ENCODE assay signal across 29 mouse cellular contexts in the genomic region with DNA sequence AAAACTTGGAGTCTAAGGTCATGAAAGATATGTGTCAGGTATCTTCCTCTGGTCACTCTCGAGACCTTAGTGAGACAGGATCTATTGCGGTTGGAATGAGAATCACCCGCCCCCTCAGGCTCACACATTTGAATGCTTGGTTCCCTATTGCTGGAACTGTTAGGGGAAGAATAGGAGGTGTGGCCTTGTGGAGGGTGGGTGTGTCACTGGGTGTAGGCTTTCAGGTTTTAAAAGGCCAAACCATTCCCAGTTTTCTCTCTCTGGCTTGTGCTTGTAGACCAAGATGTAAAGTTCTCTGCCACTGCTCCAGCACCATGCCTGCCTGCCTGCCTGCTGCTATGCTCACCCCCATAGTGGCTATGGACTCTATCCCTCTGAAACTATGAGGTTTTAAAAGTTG. TPM values are rescaled to one million over a fixed set of nuclear protein-coding genes. Genes with fewer than 3 reads are reported as not detected.
DNase-seq lines count a peak whose midpoint lies in the region; ATAC-seq lines count a peak whose summit lies in the region.
"Had no signal": no experiment of that assay in that cellular context is flagged by ENCODE, and none has a peak within 500 bp of the region (broad histone marks: within the 10 kb centered on the region; RNA-seq: fewer than 3 reads in every experiment).

No protein-coding gene starts in this region.

- no peaks in the 10 kb centered on the region for H3K27me3 ChIP-seq in embryonic facial prominence, embryonic 11.5 days (ENCODE audit: control insufficient read depth, insufficient read depth, low read length)
- H3K27me3 ChIP-seq in embryonic facial prominence, embryonic 10.5 days (replicated peaks; ENCODE audit: low read depth, poor library complexity, severe bottlenecking), result no peaks in the 10 kb centered on the region
- no peaks in the 10 kb centered on the region for H3K27me3 ChIP-seq in midbrain, embryonic 14.5 days (ENCODE audit: control insufficient read depth, insufficient read depth, low read length)
- H3K27me3 ChIP-seq: CH12.LX; embryonic facial prominence, embryonic 15.5 days; heart, embryonic 12.5 days; heart, embryonic 15.5 days; hindbrain, embryonic 13.5 days; intestine, embryonic 15.5 days had no signal

- no peak overlapping the region for H3K4me3 ChIP-seq in embryonic facial prominence, embryonic 11.5 days (ENCODE audit: low read depth, low read length)
- H3K4me3 ChIP-seq in embryonic facial prominence, embryonic 10.5 days, result no peak overlapping the region
- no peak overlapping the region for H3K4me3 ChIP-seq in midbrain, embryonic 14.5 days (replicated peaks; ENCODE audit: low read depth, low read length)
- H3K4me3 ChIP-seq: embryonic facial prominence, embryonic 15.5 days; heart, embryonic 12.5 days; heart, embryonic 15.5 days; hindbrain, embryonic 10.5 days; hindbrain, embryonic 13.5 days; intestine, embryonic 15.5 days had no signal

- H3K4me1 ChIP-seq in embryonic facial prominence, embryonic 11.5 days (ENCODE audit: control insufficient read depth, insufficient read depth, low read length), result no peaks in the 10 kb centered on the region
- H3K4me1 ChIP-seq in embryonic facial prominence, embryonic 10.5 days, result peaks cover 14% of the 10 kb centered on the region
- no peaks in the 10 kb centered on the region for H3K4me1 ChIP-seq in midbrain, embryonic 14.5 days (ENCODE audit: control insufficient read depth, insufficient read depth, low read length)
- H3K4me1 ChIP-seq: embryonic facial prominence, embryonic 15.5 days; heart, embryonic 12.5 days; heart, embryonic 15.5 days; hindbrain, embryonic 13.5 days; intestine, embryonic 15.5 days had no signal

- no peaks in the 10 kb centered on the region for H3K36me3 ChIP-seq in embryonic facial prominence, embryonic 11.5 days (replicated peaks; ENCODE audit: control insufficient read depth, insufficient read depth, low read depth, low read length)
- no peaks in the 10 kb centered on the region for H3K36me3 ChIP-seq in embryonic facial prominence, embryonic 10.5 days (replicated peaks)
- no peaks in the 10 kb centered on the region for H3K36me3 ChIP-seq in midbrain, embryonic 14.5 days (ENCODE audit: control insufficient read depth, insufficient read depth, low read length)
- H3K36me3 ChIP-seq: embryonic facial prominence, embryonic 15.5 days; heart, embryonic 12.5 days; heart, embryonic 15.5 days; hindbrain, embryonic 10.5 days; hindbrain, embryonic 13.5 days; intestine, embryonic 15.5 days had no signal

- 45% methylated on average over 3 of the region's 3 CpGs for WGBS in embryonic facial prominence, embryonic 11.5 days
- 48% methylated on average over 3 of the region's 3 CpGs for WGBS in embryonic facial prominence, embryonic 10.5 days
- WGBS in midbrain, embryonic 14.5 days, result 57% methylated on average over 3 of the region's 3 CpGs

- H3K27ac ChIP-seq in embryonic facial prominence, embryonic 11.5 days (replicated peaks; ENCODE audit: low read depth, low read length), result no peak overlapping the region
- H3K27ac ChIP-seq in embryonic facial prominence, embryonic 10.5 days (replicated peaks), result no peak overlapping the region
- no peak overlapping the region for H3K27ac ChIP-seq in midbrain, embryonic 14.5 days (replicated peaks; ENCODE audit: low read depth, low read length)
- H3K27ac ChIP-seq: embryonic facial prominence, embryonic 15.5 days; heart, embryonic 15.5 days; hindbrain, embryonic 10.5 days; hindbrain, embryonic 13.5 days; intestine, embryonic 15.5 days had no signal

- H3K4me2 ChIP-seq in embryonic facial prominence, embryonic 11.5 days (ENCODE audit: low read depth, low read length), result no peak overlapping the region
- no peak overlapping the region for H3K4me2 ChIP-seq in midbrain, embryonic 14.5 days (ENCODE audit: low read length)
- H3K4me2 ChIP-seq: embryonic facial prominence, embryonic 15.5 days; heart, embryonic 12.5 days; heart, embryonic 15.5 days; hindbrain, embryonic 13.5 days; intestine, embryonic 15.5 days had no signal

- H3K9me3 ChIP-seq in embryonic facial prominence, embryonic 11.5 days (replicated peaks; ENCODE audit: control insufficient read depth, low read length), result no peaks in the 10 kb centered on the region
- H3K9me3 ChIP-seq in embryonic facial prominence, embryonic 10.5 days, result no peaks in the 10 kb centered on the region
- H3K9me3 ChIP-seq in midbrain, embryonic 14.5 days (ENCODE audit: control insufficient read depth, low read length), result no peaks in the 10 kb centered on the region
- H3K9me3 ChIP-seq: embryonic facial prominence, embryonic 15.5 days; heart, embryonic 12.5 days; heart, embryonic 15.5 days; hindbrain, embryonic 10.5 days; hindbrain, embryonic 13.5 days; intestine, embryonic 15.5 days had no signal

- peak; percentile 34; the same call in 1 of the 2 replicates for ATAC-seq in embryonic facial prominence, embryonic 11.5 days (replicated peaks; ENCODE audit: insufficient number of reproducible peaks, low FRiP score, low TSS enrichment, low read depth)
- peak; percentile 27; the same call in 1 of the 2 replicates for ATAC-seq in granulocyte monocyte progenitor cell, adult 5-6 weeks (replicated peaks; ENCODE audit: poor library complexity, severe bottlenecking)
- ATAC-seq in midbrain, embryonic 14.5 days (ENCODE audit: low FRiP score, low TSS enrichment), result no peak
- ATAC-seq: forebrain, embryonic 14.5 days; hindbrain, embryonic 16.5 days; intestine, embryonic 15.5 days had no signal

- H3K9ac ChIP-seq in embryonic facial prominence, embryonic 11.5 days (replicated peaks; ENCODE audit: low read length), result no peak overlapping the region
- no peak overlapping the region for H3K9ac ChIP-seq in midbrain, embryonic 14.5 days (replicated peaks; ENCODE audit: low read length)
- H3K9ac ChIP-seq: embryonic facial prominence, embryonic 15.5 days; heart, embryonic 12.5 days; heart, embryonic 15.5 days; hindbrain, embryonic 13.5 days; intestine, embryonic 15.5 days had no signal

- DNase-seq in embryonic facial prominence, embryonic 11.5 days (ENCODE audit: low spot score), result no peak
- no peak for DNase-seq in embryonic facial prominence, embryonic 10.5 days (ENCODE audit: low spot score)
- DNase-seq in ZHBTc4 (ENCODE audit: low read depth, low spot score), result peak; percentile 68
- DNase-seq in heart, adult 8-10 months (ENCODE audit: low spot score), result no peak
- DNase-seq in midbrain, embryonic 14.5 days, result no peak
- DNase-seq: adrenal gland, adult 2 months; adrenal gland, postnatal 36 days; B cell, adult 2 months; cerebellum, adult 18-20 months; cerebellum, adult 9-10 months; cerebellum, postnatal 14 days; gastrocnemius, postnatal 10 days; gastrocnemius, postnatal 36 days; heart, adult 11 months; heart, postnatal 10 days; heart, postnatal 36 days; kidney, adult 18-20 months; kidney, adult 9 months had no signal

RNA-seq across cellular contexts. Expression of a gene that starts 8.5 kb away (rescaled TPM):
- polyA plus RNA-seq in embryonic facial prominence, embryonic 11.5 days (2014; fragmentation: Nextera tagmentation; extraction: Ambion mirVana), result not detected in 2 replicates
- not detected in 2 replicates for polyA plus RNA-seq in embryonic facial prominence, embryonic 10.5 days (2016; fragmentation: Nextera tagmentation; extraction: Ambion mirVana)
- not detected in 2 replicates for total RNA-seq in granulocyte monocyte progenitor cell, adult 5-6 weeks (2014; fragmentation: Nextera tagmentation)
- total RNA-seq in granulocyte monocyte progenitor cell, adult 5-6 weeks (2017), result not detected in 2 replicates
- not detected for total RNA-seq in heart, adult 8-10 months (2022)
- polyA plus RNA-seq in midbrain, embryonic 14.5 days (2014; fragmentation: Nextera tagmentation; extraction: Ambion mirVana), result not detected in 2 replicates
- total RNA-seq: adrenal gland, adult 2 months; adrenal gland, postnatal 36 days; CH12.LX; gastrocnemius, postnatal 10 days; gastrocnemius, postnatal 36 days; heart, postnatal 10 days; heart, postnatal 36 days had no signal
- polyA plus RNA-seq: adrenal gland, adult 2 months; embryonic facial prominence, embryonic 15.5 days; forebrain, embryonic 11.5 days; forebrain, embryonic 14.5 days; heart, embryonic 12.5 days; heart, embryonic 15.5 days; intestine, embryonic 15.5 days had no signal

RNA-seq across cellular contexts. Expression of a gene that starts 42.5 kb away (rescaled TPM):
- polyA plus RNA-seq in embryonic facial prominence, embryonic 11.5 days (2014; fragmentation: Nextera tagmentation; extraction: Ambion mirVana), result not detected in 2 replicates
- polyA plus RNA-seq in embryonic facial prominence, embryonic 10.5 days (2016; fragmentation: Nextera tagmentation; extraction: Ambion mirVana), result not detected in 2 replicates
- not detected in 2 replicates for total RNA-seq in granulocyte monocyte progenitor cell, adult 5-6 weeks (2014; fragmentation: Nextera tagmentation)
- not detected in 2 replicates for total RNA-seq in granulocyte monocyte progenitor cell, adult 5-6 weeks (2017)
- not detected for total RNA-seq in heart, adult 8-10 months (2022)
- polyA plus RNA-seq in midbrain, embryonic 14.5 days (2014; fragmentation: Nextera tagmentation; extraction: Ambion mirVana), result not detected in 2 replicates
- total RNA-seq: adrenal gland, adult 2 months; adrenal gland, postnatal 36 days; CH12.LX; gastrocnemius, postnatal 10 days; gastrocnemius, postnatal 36 days; heart, postnatal 10 days; heart, postnatal 36 days had no signal
- polyA plus RNA-seq: adrenal gland, adult 2 months; embryonic facial prominence, embryonic 15.5 days; forebrain, embryonic 11.5 days; forebrain, embryonic 14.5 days; heart, embryonic 12.5 days; heart, embryonic 15.5 days; hindbrain, embryonic 10.5 days; hindbrain, embryonic 13.5 days; hindbrain, embryonic 16.5 days; intestine, embryonic 15.5 days had no signal
